Mouse (Mus musculus) ES-CJ7 (cell line): Measurements from ENCODE around the gene Gm20441.

Source experiments
- DNase-seq: peaks from one replicate; pipeline ENCODE4 v3.0.0; 2011; ENCODE audit warnings: low read depth, low spot score

Gm20441 gene

DNA sequence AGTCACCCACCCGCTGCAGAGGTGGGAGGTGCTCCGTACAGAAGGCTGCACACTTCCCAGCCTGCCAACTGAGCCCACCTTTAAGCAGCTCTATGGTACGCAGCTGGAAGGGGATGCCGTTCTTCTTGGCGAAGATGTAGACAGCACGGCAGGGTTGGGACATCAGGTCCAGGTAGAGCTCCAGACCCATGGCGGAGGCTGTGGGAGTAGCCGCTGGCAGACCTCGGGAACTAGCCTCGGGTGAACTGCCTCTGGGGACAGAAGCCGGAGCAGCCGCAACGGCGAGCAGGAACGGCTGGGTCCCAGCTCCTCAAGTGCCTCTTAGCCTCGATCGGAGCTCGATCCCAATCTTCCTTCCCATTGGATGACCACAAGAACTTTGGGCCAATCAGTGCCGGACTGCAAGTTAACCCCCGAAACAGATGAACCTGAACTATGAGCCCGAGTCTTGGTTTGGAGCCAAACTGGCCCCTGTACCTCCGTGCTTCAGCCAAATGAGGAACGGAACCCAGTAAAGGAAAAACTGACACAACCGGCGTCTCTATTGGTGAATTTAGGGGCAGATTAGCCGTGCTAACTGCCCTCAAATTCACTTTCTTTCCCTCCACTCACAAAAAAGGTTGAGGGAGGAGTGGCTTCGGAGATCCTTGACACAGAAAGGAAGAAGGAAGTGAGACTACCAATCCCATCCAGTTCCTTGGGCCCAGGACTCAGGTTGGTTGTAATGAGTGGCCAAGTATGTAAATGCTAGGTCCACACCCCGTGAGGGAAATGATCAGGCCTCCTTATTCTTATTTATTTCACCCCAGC, at the start of gene Gm20441, which contains the start of gene Gstt3:
Gene Gm20441, minus strand, starts transcription at position 186 of the 810 bp plus-strand sequence.
Gene Gstt3, minus strand, starts transcription at position 646 of the 810 bp plus-strand sequence.
- peak; percentile 86 for DNase-seq

DNA sequence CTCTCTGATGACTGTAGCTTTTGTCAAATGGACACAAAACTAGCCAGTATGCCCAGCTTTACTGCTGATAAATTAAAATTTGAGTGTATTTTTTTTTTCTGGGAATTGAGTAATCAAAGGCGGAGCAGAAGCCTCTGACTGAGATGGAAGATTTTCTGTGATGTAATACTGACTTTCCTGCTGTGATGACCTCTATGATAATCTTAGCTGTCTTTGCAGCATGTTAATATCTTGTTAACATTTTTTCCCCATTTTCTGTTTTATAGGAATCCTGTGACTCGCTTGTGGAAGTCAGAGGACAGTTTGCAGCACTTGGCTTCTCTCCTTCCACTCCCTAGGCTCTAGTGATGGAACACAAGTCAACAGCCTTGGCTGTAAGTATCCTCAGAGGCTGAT, 49.5 kb upstream of the Gm20441 start:
- no peak for DNase-seq

DNA sequence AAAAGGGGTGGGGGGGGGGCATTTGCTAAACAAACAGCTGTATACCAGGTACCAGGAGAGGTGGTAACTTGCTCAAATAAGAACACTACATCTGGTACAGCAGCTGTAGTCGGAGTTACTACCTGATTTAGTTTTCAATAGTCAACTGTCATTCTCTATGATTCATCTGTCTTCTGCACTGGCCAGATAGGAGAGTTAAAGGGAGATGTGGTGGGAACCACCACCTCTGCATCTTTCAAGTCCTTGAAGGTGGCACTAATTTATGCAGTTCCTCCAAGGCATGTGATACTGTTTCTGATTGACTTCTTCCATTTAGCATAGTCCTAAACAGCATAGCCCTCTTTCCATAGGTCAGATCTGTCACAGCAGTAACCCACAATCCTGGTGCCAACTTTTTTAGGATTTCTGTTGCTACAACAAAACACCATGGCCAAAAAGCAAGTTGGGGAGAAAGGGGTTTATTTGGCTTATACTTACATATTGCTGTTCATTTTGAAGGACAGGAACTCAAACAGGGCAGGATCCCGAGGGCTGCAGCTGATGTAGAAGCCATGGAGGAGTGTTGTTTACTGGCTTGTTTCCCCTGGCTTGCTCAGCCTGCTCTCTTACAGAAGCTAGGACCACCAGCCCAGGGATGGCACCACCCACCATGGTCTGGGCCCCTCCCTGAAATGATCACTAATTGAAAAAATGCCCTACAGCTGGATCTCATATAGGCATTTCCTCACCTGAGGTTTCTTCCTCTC, 48.9 kb upstream of the Gm20441 start:
- DNase-seq, result no peak

DNA sequence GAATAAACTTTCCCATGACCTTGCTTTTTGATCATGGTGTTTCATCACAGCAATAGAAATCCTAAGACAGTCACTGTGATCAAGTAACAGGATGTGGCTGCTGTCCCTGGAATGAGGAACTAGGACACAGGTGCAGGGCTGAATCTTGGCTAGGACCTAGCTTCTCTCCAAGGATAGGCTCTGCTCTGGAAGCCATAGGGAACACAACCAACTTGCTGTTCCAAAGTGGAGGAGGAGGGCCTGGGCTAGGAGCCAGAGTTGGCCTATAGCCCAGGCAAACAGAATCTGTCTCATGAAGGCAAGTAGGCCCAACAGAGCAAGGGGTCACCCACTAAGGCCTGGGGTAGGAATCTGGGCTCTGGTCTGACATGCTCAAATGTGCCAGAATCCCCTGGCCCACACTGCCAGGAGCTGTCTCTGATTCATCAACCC, 47.8 kb upstream of the Gm20441 start:
- no peak for DNase-seq

DNA sequence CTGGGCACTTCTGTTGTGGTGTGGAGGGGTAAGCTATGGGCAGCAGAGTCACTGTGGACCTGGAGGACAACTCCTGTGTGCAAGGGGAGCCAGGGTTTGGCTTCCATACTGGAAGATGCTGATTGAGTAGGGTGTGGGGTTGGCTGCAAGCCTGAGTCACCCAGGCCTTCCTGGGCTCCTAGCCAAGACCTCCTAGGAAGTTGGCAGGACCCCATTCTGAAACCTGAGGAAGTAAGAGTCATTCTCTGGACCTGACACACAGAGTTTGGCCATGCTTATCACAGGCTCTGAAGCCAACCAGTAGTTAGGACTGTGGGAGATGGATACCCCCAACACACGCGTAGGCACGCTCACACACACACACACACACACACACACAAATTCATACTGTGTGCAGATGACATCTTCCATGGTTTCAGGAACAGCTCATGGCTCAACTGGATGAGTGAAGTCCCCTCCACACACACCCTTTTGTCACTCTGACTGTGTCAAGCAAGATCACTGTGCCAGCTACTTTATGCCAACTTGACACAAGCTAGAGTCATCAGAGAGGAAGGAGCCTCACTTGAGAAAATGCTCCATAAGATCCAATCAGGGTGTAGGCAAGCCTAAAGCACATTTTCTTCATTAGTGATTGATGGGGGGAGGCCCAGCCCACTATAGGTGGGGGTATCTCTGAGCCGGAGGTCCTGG, 47.1 kb upstream of the Gm20441 start:
- DNase-seq, result no peak

DNA sequence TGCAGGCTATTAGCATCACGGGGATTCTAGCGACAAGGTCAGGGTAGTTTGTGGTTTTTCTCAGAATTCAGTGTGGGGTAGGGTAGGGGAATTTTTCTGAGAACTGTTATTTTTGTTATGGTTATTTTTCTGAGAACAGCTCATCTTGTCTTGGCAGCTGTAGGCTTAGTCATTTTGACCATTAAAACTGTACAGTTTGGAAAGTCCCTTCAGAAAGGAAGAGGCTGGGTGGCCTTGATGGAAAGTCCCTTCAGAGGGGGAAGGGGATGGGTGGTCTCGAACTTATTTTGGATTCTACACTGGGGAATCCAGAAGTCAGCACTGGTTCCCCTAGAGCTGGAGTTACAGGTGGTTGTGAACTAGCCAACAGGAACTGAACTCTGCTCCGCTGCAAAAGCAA, 43.8 kb upstream of the Gm20441 start:
- no peak for DNase-seq

DNA sequence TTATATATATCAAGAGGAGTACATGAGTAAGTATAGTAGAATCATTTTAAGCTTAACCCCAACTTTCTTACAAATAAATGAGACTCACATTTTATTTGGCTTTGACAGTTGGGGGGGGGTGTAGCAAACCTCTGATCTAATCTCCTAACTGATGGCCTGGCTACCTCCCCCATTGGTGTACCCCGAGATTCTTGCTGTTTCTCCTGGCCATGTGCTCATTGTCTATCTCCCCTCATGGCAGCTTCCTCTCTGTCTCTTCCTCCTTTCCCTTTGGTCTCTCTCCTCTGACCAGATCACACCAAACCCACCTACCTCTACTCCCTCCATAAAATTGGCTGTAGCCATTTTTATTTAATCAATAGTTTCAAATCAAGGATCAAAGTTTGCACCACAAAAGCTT, 43.0 kb upstream of the Gm20441 start:
- DNase-seq, result no peak

DNA sequence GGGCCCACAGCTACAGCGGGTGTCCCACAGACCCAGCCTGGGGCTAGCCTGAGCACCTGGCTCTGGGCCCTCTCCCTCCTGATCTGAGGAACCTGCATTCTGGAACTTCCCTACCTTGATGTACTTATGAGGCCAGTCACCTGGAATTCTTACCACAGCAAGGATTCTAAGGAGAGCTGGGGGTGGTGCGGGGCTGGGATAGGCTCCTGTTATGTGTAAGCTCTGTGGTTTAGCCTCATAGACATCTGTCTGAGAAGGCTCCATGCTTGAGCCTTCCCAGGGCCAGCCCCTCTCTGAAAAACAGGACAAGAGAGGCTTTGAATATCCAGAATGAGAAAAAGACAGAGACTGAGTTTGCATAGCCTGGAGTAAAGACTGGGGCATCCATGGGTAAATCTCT, 41.7 kb upstream of the Gm20441 start, which contains the start of gene Gstt4:
Gene Gstt4, minus strand, starts transcription at position 101 of the 400 bp plus-strand sequence.
- DNase-seq, result no peak

DNA sequence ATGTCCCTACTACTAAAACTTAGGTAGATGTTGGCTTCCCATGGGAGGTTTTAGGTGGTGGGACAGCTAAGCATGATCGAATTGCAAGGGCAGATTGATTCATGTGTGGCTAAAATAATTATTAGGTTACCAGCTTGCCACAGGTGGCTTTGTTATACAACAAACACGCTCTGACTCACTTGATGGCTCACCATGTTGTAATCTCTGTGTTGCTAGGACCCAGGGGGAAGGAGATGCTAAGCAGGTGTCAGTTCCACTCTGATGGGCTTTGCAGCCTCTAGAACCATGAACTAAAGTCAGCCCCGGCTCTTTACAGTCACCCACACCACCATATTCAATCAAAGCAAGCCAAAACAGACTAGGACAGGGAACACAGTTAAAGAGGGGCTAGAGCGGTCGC, 39.1 kb upstream of the Gm20441 start:
- no peak for DNase-seq

DNA sequence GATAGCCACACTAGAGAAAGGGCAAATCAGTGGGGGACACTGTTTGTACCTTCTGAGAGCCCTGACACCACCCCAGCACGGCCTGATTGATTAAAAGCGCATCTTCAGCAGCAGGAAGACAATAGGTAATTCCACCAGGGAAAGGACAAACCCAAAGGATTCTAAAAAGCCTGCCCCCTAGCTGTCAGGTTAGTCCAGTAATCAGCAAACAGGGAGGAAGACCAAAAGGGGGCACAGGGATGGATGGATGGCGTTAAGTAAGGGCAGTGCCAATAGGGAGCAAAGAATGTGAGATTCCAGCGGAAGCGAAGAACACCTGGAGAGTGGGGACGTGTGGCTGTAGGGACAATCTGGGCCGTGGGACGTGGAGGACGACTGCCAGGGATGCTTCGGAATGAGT, 37.9 kb upstream of the Gm20441 start:
- peak; percentile 48 for DNase-seq

DNA sequence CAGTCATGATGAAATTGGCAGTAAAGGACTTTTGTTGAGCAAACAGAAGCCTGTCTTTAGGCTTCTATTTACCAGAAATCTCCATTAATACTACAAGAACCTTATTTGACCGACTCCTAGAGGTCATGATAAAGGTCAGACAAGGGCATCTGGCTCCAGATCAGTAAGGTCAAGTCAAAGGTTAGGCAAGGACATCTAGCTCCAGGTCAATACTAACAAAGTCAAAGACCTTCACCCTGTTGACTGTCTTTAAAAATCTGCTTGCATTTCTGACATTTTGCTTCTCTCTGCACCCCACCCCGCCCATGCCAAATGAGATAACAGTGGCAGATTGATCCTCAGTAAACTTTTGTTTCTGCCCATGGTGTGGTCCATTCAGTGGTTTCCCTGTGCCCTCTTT, 23.5 kb upstream of the Gm20441 start:
- no peak for DNase-seq

DNA sequence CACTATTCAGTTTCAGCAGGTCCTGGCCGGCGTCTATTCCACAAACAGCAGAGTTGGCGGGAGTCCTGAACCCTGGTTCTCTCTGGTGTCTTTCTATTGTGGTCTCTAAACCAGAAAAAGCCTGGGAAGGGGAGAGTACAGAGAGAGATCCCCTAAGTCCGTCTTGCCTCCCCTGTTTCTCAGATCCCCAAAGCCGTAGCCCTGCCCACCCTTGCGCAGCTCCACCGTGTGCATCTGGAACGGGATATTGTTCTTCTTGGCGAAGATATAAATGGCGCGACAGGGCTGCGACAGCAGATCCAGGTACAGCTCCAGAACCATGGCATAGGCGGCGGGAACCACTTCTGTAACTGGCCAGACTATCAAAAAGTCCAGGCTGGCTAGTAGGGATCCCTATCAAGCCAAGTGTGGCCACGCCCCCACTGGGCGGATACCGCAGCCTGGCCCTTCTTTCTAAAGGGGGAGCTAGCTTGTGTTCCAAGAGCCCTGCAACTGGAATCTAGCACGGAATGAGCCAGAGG, 17.5 kb upstream of the Gm20441 start, which contains the start of gene Gstt1:
Gene Gstt1, minus strand, starts transcription at position 409 of the 521 bp plus-strand sequence.
- DNase-seq, result no peak

DNA sequence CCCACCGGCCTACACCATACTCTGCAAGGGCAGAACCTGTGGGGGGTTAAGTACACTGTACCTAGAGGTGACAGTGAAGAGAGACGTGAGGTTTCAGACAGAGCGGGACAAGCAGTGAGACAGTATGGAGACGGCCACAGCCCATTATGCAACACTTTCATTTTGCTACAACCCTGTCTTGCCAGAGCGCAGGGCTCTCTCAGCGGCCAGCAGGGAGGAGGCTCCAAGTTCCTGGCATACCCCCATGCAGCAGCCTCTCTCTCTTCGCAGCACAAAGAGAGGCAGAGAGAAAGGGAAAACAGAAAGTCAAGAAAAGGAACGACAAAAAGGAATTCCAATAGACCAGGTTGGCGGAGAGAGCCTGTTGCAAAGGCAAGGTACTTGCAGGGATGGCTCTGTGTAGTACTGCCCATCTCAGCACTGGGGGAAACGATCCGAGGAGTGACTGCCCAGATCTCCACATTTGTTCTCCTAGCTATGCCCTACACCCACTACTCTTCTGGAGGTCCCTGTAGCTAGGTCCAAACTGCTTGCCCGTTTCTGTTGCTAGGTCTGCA, 16.9 kb upstream of the Gm20441 start:
- DNase-seq, result no peak

DNA sequence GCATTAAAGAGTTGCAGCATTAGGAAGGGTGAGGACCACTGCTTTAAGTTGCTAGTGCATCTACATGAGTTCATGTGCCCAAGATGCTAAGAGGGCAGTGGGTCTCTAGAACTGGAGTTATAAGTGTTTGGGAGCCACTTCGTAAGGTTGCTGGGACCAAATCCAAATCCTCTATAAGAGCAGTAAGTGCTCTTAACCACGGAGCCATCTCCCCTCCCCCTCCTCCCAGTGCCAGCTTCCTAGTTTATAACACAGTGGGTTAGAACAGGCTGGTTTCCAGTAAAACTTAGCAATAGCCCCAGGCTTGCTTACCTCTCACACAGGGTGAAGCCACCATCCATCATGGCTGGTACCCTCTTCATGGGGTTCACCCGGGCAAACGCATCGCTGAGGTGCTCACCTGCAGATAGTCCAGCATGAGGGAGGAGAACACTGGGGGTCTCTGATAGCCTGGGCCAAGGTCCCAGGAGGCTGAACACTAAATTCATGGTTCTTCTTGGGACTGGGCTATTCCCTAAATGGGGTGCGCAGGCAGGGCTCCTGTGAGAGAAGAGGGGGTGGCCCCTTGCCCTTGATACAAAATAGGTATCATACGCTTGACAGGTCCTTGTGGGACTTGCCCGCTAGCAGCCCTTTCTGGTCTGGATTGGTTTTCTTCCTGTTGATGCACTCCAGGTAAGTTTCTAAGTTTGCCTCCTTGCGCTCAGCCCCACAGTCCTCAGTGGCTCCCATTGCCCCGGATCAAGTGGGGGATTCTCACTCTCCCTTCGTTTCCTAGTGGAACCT, 16.2 kb upstream of the Gm20441 start:
- no peak for DNase-seq

DNA sequence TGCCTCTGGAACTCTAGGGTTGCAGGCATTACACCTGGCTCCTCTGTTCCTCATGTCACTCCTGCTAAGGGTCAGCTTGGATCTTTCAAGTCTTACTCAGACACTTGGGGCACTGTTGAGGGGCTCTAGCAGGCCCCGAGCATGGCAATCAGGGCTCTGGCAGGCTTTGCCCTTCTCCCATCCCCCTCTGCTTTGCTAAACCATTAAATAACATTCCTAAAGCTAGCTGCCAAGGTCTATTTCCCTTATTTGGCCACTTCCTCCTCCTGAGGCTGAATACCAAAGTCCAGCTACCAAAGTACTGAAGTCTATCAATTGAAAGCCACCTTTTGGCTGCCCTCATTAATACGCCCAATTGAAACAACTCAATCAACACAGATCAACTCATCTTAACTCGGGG, 14.1 kb upstream of the Gm20441 start:
- peak; percentile 47 for DNase-seq

DNA sequence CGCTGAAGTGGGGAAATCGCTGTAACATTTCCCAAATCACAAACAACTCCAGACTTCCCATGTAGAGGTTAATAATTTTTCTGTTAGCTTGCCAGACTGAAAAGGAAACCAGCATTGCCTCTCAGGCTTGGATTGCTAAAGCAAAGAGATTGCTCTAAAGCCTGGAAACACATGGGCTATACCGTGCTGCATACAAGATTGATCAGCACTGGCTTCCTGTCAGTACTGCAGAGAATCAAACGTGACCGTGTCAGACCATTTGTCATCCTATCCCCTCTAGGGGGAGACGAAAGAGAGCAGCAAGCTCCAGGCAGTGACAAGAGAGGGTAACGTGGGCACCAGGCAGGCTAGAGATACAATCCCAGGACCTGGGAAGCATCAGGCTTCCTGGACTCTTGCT, 10.0 kb upstream of the Gm20441 start:
- DNase-seq, result peak; percentile 56

DNA sequence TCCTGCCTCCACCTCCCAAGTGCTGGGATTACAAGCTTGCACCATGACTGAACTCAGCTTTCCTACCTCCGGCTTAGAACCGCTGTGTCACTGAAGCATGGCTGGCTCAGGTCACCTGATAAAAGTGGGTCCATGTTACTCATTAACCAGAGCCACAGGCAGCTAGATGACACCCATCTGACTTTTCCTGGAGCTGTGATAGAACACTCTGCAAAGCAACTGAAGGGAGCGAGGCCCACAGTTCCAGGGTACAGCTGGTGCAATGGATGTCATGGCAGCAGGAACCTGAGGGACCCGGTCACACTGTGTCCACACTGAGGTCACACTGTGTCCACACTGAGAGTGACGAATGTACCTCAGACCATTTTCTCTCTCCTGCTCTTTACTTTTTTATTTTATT, 9.1 kb upstream of the Gm20441 start:
- DNase-seq, result no peak

DNA sequence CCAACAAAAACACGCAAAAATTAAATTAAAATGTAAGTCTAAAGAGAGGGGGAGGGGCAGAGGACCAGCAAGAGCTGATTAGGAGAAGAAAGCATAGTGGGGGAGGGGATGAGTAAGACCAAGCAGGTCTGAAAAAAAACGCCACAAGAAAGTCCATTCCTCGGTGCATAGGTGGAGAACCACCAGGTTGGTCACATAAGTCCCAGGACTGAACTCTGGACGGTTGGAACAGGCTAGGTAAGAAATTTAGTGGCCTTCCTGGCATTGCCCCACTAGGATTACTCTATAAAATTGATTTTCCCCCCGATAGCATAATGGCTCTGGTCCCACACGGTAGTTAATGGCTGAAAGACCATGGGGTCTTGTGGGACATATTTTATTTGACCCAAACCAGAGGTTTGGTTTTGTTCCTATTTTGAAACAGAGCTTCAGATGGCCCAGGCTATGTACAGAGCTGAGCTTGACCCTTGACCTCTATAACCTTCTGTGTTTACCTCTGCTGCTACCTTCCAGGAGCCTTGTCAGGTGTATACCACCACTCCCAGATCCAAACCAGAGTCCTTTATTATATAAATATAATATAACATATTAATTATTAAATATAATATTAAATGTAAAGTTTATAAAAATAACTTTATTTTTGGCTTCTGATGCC, 8.5 kb upstream of the Gm20441 start:
- no peak for DNase-seq

DNA sequence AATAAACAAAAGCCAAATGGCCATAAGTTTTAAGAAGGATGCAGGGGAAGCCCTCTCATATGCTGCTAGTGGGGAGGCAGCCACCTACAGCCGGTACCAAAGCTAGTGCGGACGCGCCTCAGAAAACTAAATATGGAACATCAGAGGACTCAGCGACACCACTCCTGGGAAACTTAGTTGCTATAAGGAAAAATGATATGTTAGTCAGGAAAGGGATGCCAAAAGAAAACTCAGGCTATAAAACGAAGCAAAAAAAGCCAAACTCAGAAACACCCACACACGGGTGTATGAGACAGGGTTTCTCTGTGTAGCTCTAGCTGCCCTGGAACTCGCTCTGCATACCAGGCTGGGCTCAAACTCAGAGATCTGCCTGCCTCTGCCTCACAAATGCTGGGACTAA, 7.5 kb upstream of the Gm20441 start:
- DNase-seq, result no peak

DNA sequence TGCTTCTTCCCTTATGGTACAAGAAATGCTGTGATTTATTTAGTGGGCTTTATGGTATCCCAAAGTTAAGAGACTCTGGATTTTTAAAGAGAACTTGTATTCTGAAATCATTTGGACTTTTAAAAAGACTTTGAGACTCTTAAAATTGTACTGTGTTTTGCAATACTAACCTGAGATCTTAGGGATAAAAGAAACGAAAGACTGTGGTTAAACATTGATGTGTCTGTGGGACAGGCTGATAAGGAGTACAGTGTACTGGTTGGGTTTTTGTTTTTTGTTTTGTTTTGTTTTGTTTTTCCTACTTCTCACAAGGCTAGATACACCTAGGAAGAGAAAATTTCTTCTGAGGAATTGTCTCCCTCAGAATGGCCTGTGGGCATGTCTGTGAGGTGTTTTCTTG, 4.7 kb upstream of the Gm20441 start:
- DNase-seq, result no peak
